Mouse (Mus musculus): ENCODE measurements around the gene Mfsd13b. TPM values are rescaled to one million over a fixed set of nuclear protein-coding genes. Genes with fewer than 3 reads are reported as not detected.

Mfsd13b gene
- polyA plus RNA-seq, 1 experiment from 2014 or later, result 0.38 TPM

GRCm38 (mm10) chr7:121047624-121048023 is 65.3 kb downstream of the Mfsd13b start:
- 92% methylated on average over 2 of the region's 2 CpGs for WGBS
- Histone ChIP-seq H3K4me3 (ENCODE audit: low read length) (no peak overlapping the region), H3K4me1 (ENCODE audit: control insufficient read depth, insufficient read depth, low read length) (0 out of 2 replicates have a peak, but pooled peaks cover 2% of the 10 kb centered on the region), H3K9ac (ENCODE audit: low read depth, low read length) (no peak overlapping the region), H3K36me3 (ENCODE audit: control insufficient read depth, insufficient read depth, low read length) (no peaks in the 10 kb centered on the region), H3K27ac (ENCODE audit: low read length) (no peak overlapping the region), H3K9me3 (ENCODE audit: control insufficient read depth, low read length) (no peaks in the 10 kb centered on the region), H3K27me3 (replicated peaks; ENCODE audit: control insufficient read depth, insufficient read depth, low read length) (no peaks in the 10 kb centered on the region), H3K4me2 (ENCODE audit: low read depth, low read length) (no peak overlapping the region)
- ATAC-seq, result no peak

GRCm38 (mm10) chr7:121053071-121053470 is 70.8 kb downstream of the Mfsd13b start:
- H3K9me3 ChIP-seq (ENCODE audit: control insufficient read depth, low read length), result no peaks in the 10 kb centered on the region
- H3K36me3 ChIP-seq (ENCODE audit: control insufficient read depth, insufficient read depth, low read length), result no peaks in the 10 kb centered on the region; the same call in 1 of the 2 replicates
- no peak overlapping the region for H3K9ac ChIP-seq (ENCODE audit: low read depth, low read length)
- ATAC-seq, result no peak
- 89% methylated on average over 4 of the region's 4 CpGs for WGBS
- H3K4me3 ChIP-seq (ENCODE audit: low read length), result no peak overlapping the region
- H3K4me2 ChIP-seq (ENCODE audit: low read depth, low read length), result no peak overlapping the region
- no peaks in the 10 kb centered on the region for H3K27me3 ChIP-seq (replicated peaks; ENCODE audit: control insufficient read depth, insufficient read depth, low read length)
- H3K27ac ChIP-seq (ENCODE audit: low read length), result no peak overlapping the region
- H3K4me1 ChIP-seq (ENCODE audit: control insufficient read depth, insufficient read depth, low read length), result no peaks in the 10 kb centered on the region

DNA sequence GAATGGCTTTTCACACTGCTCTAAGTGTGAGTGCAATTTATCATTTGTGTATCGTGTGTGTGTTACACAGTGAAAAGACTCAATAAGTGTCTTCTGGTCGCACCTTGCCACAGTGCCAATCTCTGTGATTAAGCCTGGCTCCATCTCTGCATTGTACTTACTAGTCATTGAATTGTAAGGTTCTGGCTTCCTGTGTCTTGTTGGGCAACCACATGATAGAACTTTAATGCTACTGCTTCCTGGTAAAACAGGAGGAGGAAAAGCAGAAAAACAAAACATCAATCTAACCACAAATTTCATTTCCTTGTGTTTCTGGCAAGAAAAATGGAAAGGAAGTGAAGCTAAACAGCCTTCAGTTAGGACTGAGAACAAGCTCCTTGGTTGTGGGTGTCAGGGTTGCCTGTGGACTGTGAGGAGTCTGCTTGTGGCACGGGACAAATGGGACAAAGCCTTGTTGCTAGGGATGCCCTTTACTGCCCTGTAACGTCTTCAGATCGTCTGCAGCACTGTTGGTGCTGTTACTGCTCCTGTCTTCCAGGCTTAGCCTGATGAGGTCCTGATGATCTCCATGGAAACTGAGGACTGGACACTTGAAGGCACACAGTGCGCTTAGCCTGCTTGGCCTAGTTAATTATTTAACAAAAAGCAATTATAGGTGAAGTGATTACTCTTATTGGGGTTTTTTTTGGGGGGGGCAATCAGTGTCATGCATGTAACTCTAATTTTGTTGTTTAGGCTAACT is 77.3 kb downstream of the Mfsd13b start:
- ATAC-seq, result peak; percentile 59; the same call in 1 of the 2 replicates
- Histone ChIP-seq H3K9me3 (ENCODE audit: control insufficient read depth, low read length) (no peaks in the 10 kb centered on the region), H3K36me3 (ENCODE audit: control insufficient read depth, insufficient read depth, low read length) (peaks cover 7% of the 10 kb centered on the region; the same call in 1 of the 2 replicates), H3K27me3 (replicated peaks; ENCODE audit: control insufficient read depth, insufficient read depth, low read length) (no peaks in the 10 kb centered on the region), H3K4me1 (ENCODE audit: control insufficient read depth, insufficient read depth, low read length) (peaks cover 8% of the 10 kb centered on the region; the same call in 1 of the 2 replicates), H3K27ac (ENCODE audit: low read length) (no peak overlapping the region), H3K4me3 (ENCODE audit: low read length) (no peak overlapping the region), H3K9ac (ENCODE audit: low read depth, low read length) (no peak overlapping the region), H3K4me2 (ENCODE audit: low read depth, low read length) (no peak overlapping the region)
- 50% methylated on average over 6 of the region's 6 CpGs for WGBS

DNA sequence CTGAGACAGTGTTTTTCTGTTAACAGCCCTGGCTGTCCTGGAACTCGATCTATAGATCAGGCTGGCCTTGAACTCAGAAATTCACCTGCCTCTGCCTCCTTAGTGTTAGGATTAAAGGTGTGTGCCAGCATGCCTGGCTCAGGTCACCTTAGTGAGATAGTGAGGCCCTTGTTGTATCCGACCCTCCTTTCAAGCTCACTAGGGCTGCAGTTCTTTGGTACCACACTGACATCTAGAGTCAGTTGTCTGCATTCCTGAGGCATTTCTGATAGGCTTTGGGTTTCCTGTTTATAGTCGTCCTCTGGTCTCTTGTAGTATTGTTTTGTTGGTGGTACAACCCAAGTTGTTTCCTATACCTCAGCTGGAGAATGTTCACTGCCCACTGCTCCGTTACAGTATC is 82.0 kb downstream of the Mfsd13b start:
- Histone ChIP-seq H3K4me2 (ENCODE audit: low read depth, low read length) (no peak overlapping the region), H3K4me3 (ENCODE audit: low read length) (no peak overlapping the region), H3K27ac (ENCODE audit: low read length) (no peak overlapping the region), H3K36me3 (ENCODE audit: control insufficient read depth, insufficient read depth, low read length) (no peaks in the 10 kb centered on the region; the same call in 1 of the 2 replicates), H3K4me1 (ENCODE audit: control insufficient read depth, insufficient read depth, low read length) (0 out of 2 replicates have a peak, but pooled peaks cover 2% of the 10 kb centered on the region), H3K9me3 (ENCODE audit: control insufficient read depth, low read length) (no peaks in the 10 kb centered on the region), H3K9ac (ENCODE audit: low read depth, low read length) (no peak overlapping the region), H3K27me3 (replicated peaks; ENCODE audit: control insufficient read depth, insufficient read depth, low read length) (no peaks in the 10 kb centered on the region)
- ATAC-seq, result peak; percentile 44; the same call in 1 of the 2 replicates
- WGBS, result 52% methylated on average over 4 of the region's 4 CpGs

Other genes with a start within 250 kb of the Mfsd13b start
- 0.38 and 0.44 TPM in 2 replicates for gene Vwa3a, start 243.2 kb upstream of the Mfsd13b start, polyA plus RNA-seq (2015; fragmentation: Nextera tagmentation; extraction: Ambion mirVana)
- not detected in 2 replicates for gene Gm5737, start 170.1 kb upstream of the Mfsd13b start, polyA plus RNA-seq (2015; fragmentation: Nextera tagmentation; extraction: Ambion mirVana)
- 54.1 and 59.6 TPM in 2 replicates for gene Eef2k, start 139.7 kb upstream of the Mfsd13b start, polyA plus RNA-seq (2015; fragmentation: Nextera tagmentation; extraction: Ambion mirVana)
- gene Polr3e, start 64.8 kb upstream of the Mfsd13b start, polyA plus RNA-seq (2015; fragmentation: Nextera tagmentation; extraction: Ambion mirVana), result 37.5 and 37.9 TPM in 2 replicates
- 15.7 and 19.8 TPM in 2 replicates for gene Cdr2, start 197 bp upstream of the Mfsd13b start, polyA plus RNA-seq (2015; fragmentation: Nextera tagmentation; extraction: Ambion mirVana)
- gene Mettl9, start 51.9 kb downstream of the Mfsd13b start, polyA plus RNA-seq (2015; fragmentation: Nextera tagmentation; extraction: Ambion mirVana), result 121 and 123 TPM in 2 replicates
- 2.6 and 2.7 TPM in 2 replicates for gene Igsf6, start 92.1 kb downstream of the Mfsd13b start, polyA plus RNA-seq (2015; fragmentation: Nextera tagmentation; extraction: Ambion mirVana)
- gene Otoa, start 99.1 kb downstream of the Mfsd13b start, polyA plus RNA-seq (2015; fragmentation: Nextera tagmentation; extraction: Ambion mirVana), result 0.06 TPM in 2 replicates

All from intestine, embryonic 16.5 days (tissue).